Mouse (Mus musculus) subcutaneous adipose tissue, adult 2 months (tissue): Measurements from ENCODE around the gene Olfr1290. TPM values are rescaled to one million over a fixed set of nuclear protein-coding genes. Genes with fewer than 3 reads are reported as not detected.

Experiments used
- polyA plus RNA-seq: library from polyadenylated mRNA; depleted of rRNA; stranded (reverse); fragments of >200 nt; gene quantifications from 2 replicates; pipeline ENCODE4 v1.2.3, GENCODE M21; 2012; ENCODE audit warnings: low replicate concordance; rRNA removed

Gene Olfr1290
- polyA plus RNA-seq, result not detected in 2 replicates

GRCm38 (mm10) chr2:111493729-111494128 is at the start of gene Olfr1290:
TSS of gene Olfr1290 (minus strand) at chr2:111493829.

GRCm38 (mm10) chr2:111540191-111540590 is 46.6 kb upstream of the Olfr1290 start, which contains the start of gene Olfr1294:
TSS of gene Olfr1294 (minus strand) at chr2:111540291.

GRCm38 (mm10) chr2:111524903-111525302 is 31.3 kb upstream of the Olfr1290 start, which contains the start of gene Olfr1293-ps:
TSS of gene Olfr1293-ps (plus strand) at chr2:111525203.

GRCm38 (mm10) chr2:111496880-111497279 is 3.3 kb upstream of the Olfr1290 start, which contains the start of gene Olfr1291-ps1:
TSS of gene Olfr1291-ps1 (plus strand) at chr2:111497180.

GRCm38 (mm10) chr2:111480519-111480918 is 13.1 kb downstream of the Olfr1290 start, which contains the start of gene Olfr1289:
TSS of gene Olfr1289 (plus strand) at chr2:111480819.

GRCm38 (mm10) chr2:111473801-111474200 is 19.8 kb downstream of the Olfr1290 start, which contains the start of gene Olfr1288:
TSS of gene Olfr1288 (plus strand) at chr2:111474101.

GRCm38 (mm10) chr2:111448842-111449241 is 44.8 kb downstream of the Olfr1290 start, which contains the start of gene Olfr1287:
TSS of gene Olfr1287 (plus strand) at chr2:111449142.

Other genes starting within 250 kb of the Olfr1290 start
- not detected in 2 replicates for gene Olfr1276, start 239.3 kb downstream of the Olfr1290 start, polyA plus RNA-seq
- not detected in 2 replicates for gene Olfr1277, start 219.7 kb downstream of the Olfr1290 start, polyA plus RNA-seq
- gene Olfr1278, start 203.7 kb downstream of the Olfr1290 start, polyA plus RNA-seq, result not detected in 2 replicates
- gene Olfr1279, start 193.2 kb downstream of the Olfr1290 start, polyA plus RNA-seq, result not detected in 2 replicates
- gene Olfr1280, start 179.8 kb downstream of the Olfr1290 start, polyA plus RNA-seq, result not detected in 2 replicates
- not detected in 2 replicates for gene Olfr1281, start 167.3 kb downstream of the Olfr1290 start, polyA plus RNA-seq
- not detected in 2 replicates for gene Olfr1282, start 157.8 kb downstream of the Olfr1290 start, polyA plus RNA-seq
- not detected in 2 replicates for gene Olfr1283, start 127.0 kb downstream of the Olfr1290 start, polyA plus RNA-seq
- not detected in 2 replicates for gene Olfr1284, start 118.3 kb downstream of the Olfr1290 start, polyA plus RNA-seq
- gene Olfr1286, start 70.7 kb downstream of the Olfr1290 start, polyA plus RNA-seq, result not detected in 2 replicates
- not detected in 2 replicates for gene Olfr1287, start 44.7 kb downstream of the Olfr1290 start, polyA plus RNA-seq
- not detected in 2 replicates for gene Olfr1288, start 19.7 kb downstream of the Olfr1290 start, polyA plus RNA-seq
- not detected in 2 replicates for gene Olfr1289, start 13.0 kb downstream of the Olfr1290 start, polyA plus RNA-seq
- not detected in 2 replicates for gene Olfr1291-ps1, start 3.4 kb upstream of the Olfr1290 start, polyA plus RNA-seq
- not detected in 2 replicates for gene Olfr1293-ps, start 31.4 kb upstream of the Olfr1290 start, polyA plus RNA-seq
- not detected in 2 replicates for gene Olfr1294, start 46.5 kb upstream of the Olfr1290 start, polyA plus RNA-seq
- gene Olfr1295, start 75.9 kb upstream of the Olfr1290 start, polyA plus RNA-seq, result not detected in 2 replicates
- gene Olfr1297, start 132.7 kb upstream of the Olfr1290 start, polyA plus RNA-seq, result not detected in 2 replicates
- gene Olfr1298, start 155.4 kb upstream of the Olfr1290 start, polyA plus RNA-seq, result not detected in 2 replicates
- not detected in 2 replicates for gene Olfr1299, start 167.6 kb upstream of the Olfr1290 start, polyA plus RNA-seq